Mouse (Mus musculus): ENCODE data around the gene Nfia.

DNA sequence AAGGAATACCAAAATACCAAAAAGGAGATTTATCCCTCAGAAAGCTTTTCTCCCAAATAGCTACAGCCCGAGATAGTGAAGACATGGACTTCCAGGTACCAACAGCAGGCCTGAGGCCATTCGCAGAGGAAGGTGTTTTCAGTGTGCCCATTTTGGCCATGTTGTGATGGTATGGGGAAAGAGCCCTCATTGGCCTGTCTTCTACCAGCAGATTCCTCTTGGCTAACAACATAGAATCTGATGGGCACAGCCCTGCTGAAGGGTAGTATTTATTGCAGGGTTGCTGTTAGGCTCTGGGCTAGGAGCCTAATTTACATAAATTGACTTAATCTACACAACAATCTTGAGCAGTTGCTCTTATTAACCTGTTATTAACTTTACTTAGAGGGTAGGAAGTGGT lies 363.5 kb downstream of the Nfia start:
- no peak for TF ChIP-seq CTCF (IDR thresholded peaks at IDR 0.05; ENCODE audit: insufficient read depth, low read length)
- TF ChIP-seq POLR2A (IDR thresholded peaks at IDR 0.05; ENCODE audit: borderline replicate concordance, extremely low read depth, low read depth, low read length), result no peak

Data from lung, adult 2 months (tissue).